Mouse (Mus musculus): ENCODE results near the gene Rela.

GRCm38 (mm10) chr19:5685861-5686260 lies 48.6 kb downstream of the Rela start:
- TF ChIP-seq POLR2A (IDR thresholded peaks at IDR 0.05; ENCODE audit: borderline replicate concordance, insufficient read depth, low read length) (no peak), CTCF (IDR thresholded peaks at IDR 0.05; ENCODE audit: borderline replicate concordance, insufficient read depth, low read depth, low read length) (no peak)
